Mouse (Mus musculus) megakaryocyte, embryonic 14.5 days (primary cell): ENCODE data around the gene Gsg1.

ENCODE experiments used
- FLI1 ChIP-seq: IDR thresholded peaks from 2 replicates; pipeline ENCODE4 v1.6.1; 2012; ENCODE audit warnings: low read length, inconsistent platforms, mixed read lengths
- GATA1 ChIP-seq: IDR thresholded peaks from 3 replicates; pipeline ENCODE4 v1.6.1; 2012; ENCODE audit warnings: mixed read lengths, low read length, inconsistent platforms, borderline replicate concordance

GRCm38 (mm10) chr6:135211169-135211568 lies 43.0 kb downstream of the Gsg1 start:
- TF ChIP-seq FLI1 (no peak), GATA1 (no peak)
